In genomic region chr9:52193851-52194250, GRCm38 (mm10) we compare ENCODE assay signal across 28 mouse cellular contexts. TPM values are rescaled to one million over a fixed set of nuclear protein-coding genes. Genes with fewer than 3 reads are reported as not detected.
A peak's percentile ranks its signal among the peaks of the same experiment; 100 is the strongest.
DNase-seq lines count a peak whose midpoint lies in the region; ATAC-seq and TF ChIP-seq lines count a peak whose summit lies in the region.
"Had no signal": no experiment of that assay in that cellular context is flagged by ENCODE, and none has a peak within 500 bp of the region (broad histone marks: within the 10 kb centered on the region; RNA-seq: fewer than 3 reads in every experiment).

No protein-coding gene starts in this region.

- H3K27me3 ChIP-seq in G1E (ENCODE audit: insufficient read depth, low read length): no peaks in the 10 kb centered on the region
- H3K27me3 ChIP-seq in liver, embryonic 11.5 days (replicated peaks; ENCODE audit: control insufficient read depth, insufficient read depth, low read length): no peaks in the 10 kb centered on the region
- no peaks in the 10 kb centered on the region for H3K27me3 ChIP-seq in midbrain, embryonic 13.5 days
- H3K27me3 ChIP-seq: embryonic facial prominence, embryonic 13.5 days; kidney, embryonic 15.5 days; limb, embryonic 13.5 days; midbrain, embryonic 15.5 days; neural tube, embryonic 13.5 days had no signal

- WGBS in liver, embryonic 11.5 days: 75% methylated on average over 5 of the region's 5 CpGs
- 86% methylated on average over 5 of the region's 5 CpGs for WGBS in midbrain, embryonic 13.5 days

- no peaks in the 10 kb centered on the region for H3K9me3 ChIP-seq in G1E (replicated peaks)
- no peaks in the 10 kb centered on the region for H3K9me3 ChIP-seq in liver, embryonic 11.5 days (ENCODE audit: control insufficient read depth, low read length)
- no peaks in the 10 kb centered on the region for H3K9me3 ChIP-seq in midbrain, embryonic 13.5 days
- H3K9me3 ChIP-seq: embryonic facial prominence, embryonic 13.5 days; heart, embryonic 10.5 days; kidney, embryonic 15.5 days; limb, embryonic 13.5 days; midbrain, embryonic 15.5 days; neural tube, embryonic 13.5 days had no signal

- peaks cover 15% of the 10 kb centered on the region for H3K4me1 ChIP-seq in G1E (ENCODE audit: insufficient read depth, low read depth, low read length)
- no peaks in the 10 kb centered on the region for H3K4me1 ChIP-seq in liver, embryonic 11.5 days (replicated peaks; ENCODE audit: control insufficient read depth, insufficient read depth, low read length)
- peaks cover 2% of the 10 kb centered on the region; the same call in 1 of the 2 replicates for H3K4me1 ChIP-seq in midbrain, embryonic 13.5 days (replicated peaks)
- H3K4me1 ChIP-seq: embryonic facial prominence, embryonic 13.5 days; kidney, embryonic 15.5 days; midbrain, embryonic 15.5 days; neural tube, embryonic 13.5 days had no signal

- TF ChIP-seq CTCF in G1E (IDR thresholded peaks at IDR 0.05; ENCODE audit: low read depth, low read length): no peak

- peak; percentile 87 for ATAC-seq in G1E (ENCODE audit: extremely low read depth, insufficient number of reproducible peaks, low FRiP score, poor library complexity, severe bottlenecking)
- peak; percentile 83 for ATAC-seq in liver, embryonic 11.5 days (replicated peaks; ENCODE audit: low FRiP score)
- peak; percentile 84 for ATAC-seq in megakaryocyte progenitor cell, adult 5-6 weeks (replicated peaks; ENCODE audit: poor library complexity)
- ATAC-seq in midbrain, embryonic 13.5 days: no peak
- ATAC-seq: forebrain, embryonic 14.5 days; hindbrain, embryonic 16.5 days; intestine, embryonic 16.5 days; midbrain, embryonic 15.5 days had no signal

- H3K4me2 ChIP-seq in liver, embryonic 11.5 days: no peak overlapping the region
- H3K4me2 ChIP-seq in midbrain, embryonic 13.5 days (replicated peaks): no peak overlapping the region
- H3K4me2 ChIP-seq: embryonic facial prominence, embryonic 13.5 days; kidney, embryonic 15.5 days; limb, embryonic 13.5 days; midbrain, embryonic 15.5 days; neural tube, embryonic 13.5 days had no signal

- H3K9ac ChIP-seq in liver, embryonic 11.5 days (ENCODE audit: low read depth, low read length): no peak overlapping the region
- no peak overlapping the region for H3K9ac ChIP-seq in midbrain, embryonic 13.5 days (replicated peaks)
- H3K9ac ChIP-seq: embryonic facial prominence, embryonic 13.5 days; kidney, embryonic 15.5 days; limb, embryonic 13.5 days; midbrain, embryonic 15.5 days; neural tube, embryonic 13.5 days had no signal

- no peak overlapping the region for H3K27ac ChIP-seq in liver, embryonic 11.5 days (ENCODE audit: low read depth, low read length)
- no peak overlapping the region for H3K27ac ChIP-seq in midbrain, embryonic 13.5 days
- H3K27ac ChIP-seq: embryonic facial prominence, embryonic 13.5 days; gastrocnemius, adult 2 months; heart, embryonic 10.5 days; kidney, embryonic 15.5 days; limb, embryonic 13.5 days; macrophage; midbrain, embryonic 15.5 days; neural tube, embryonic 13.5 days had no signal

- H3K36me3 ChIP-seq in G1E (replicated peaks): no peaks in the 10 kb centered on the region
- H3K36me3 ChIP-seq in liver, embryonic 11.5 days (ENCODE audit: control insufficient read depth, insufficient read depth, low read length): no peaks in the 10 kb centered on the region
- no peaks in the 10 kb centered on the region for H3K36me3 ChIP-seq in midbrain, embryonic 13.5 days
- H3K36me3 ChIP-seq: embryonic facial prominence, embryonic 13.5 days; heart, embryonic 10.5 days; kidney, embryonic 15.5 days; limb, embryonic 13.5 days; midbrain, embryonic 15.5 days; neural tube, embryonic 13.5 days had no signal

- DNase-seq in 416B (ENCODE audit: low read depth): peak; percentile 33
- peak; percentile 53 for DNase-seq in G1E (ENCODE audit: low spot score)
- DNase-seq in liver, embryonic 11.5 days (ENCODE audit: low spot score): no peak
- no peak for DNase-seq in thymus, postnatal 4 days
- no peak for DNase-seq in heart, adult 8-10 months (ENCODE audit: low spot score)
- DNase-seq: adrenal gland, postnatal 25 days; cerebellum, adult 11 months; cerebellum, adult 9-11 months; embryo, embryonic 11 days; gastrocnemius, adult 2 months; kidney, postnatal 4 days; lung, adult 2 months; retina, postnatal 1 day; thymus, postnatal 36 days had no signal

- no peak overlapping the region for H3K4me3 ChIP-seq in G1E (ENCODE audit: low read depth, low read length)
- no peak overlapping the region for H3K4me3 ChIP-seq in liver, embryonic 11.5 days (ENCODE audit: low read depth, low read length)
- H3K4me3 ChIP-seq in midbrain, embryonic 13.5 days (replicated peaks): no peak overlapping the region
- H3K4me3 ChIP-seq: embryonic facial prominence, embryonic 13.5 days; erythroblast, embryonic 14.5 days; gastrocnemius, adult 2 months; heart, embryonic 10.5 days; kidney, embryonic 15.5 days; limb, embryonic 13.5 days; midbrain, embryonic 15.5 days; myocyte; neural tube, embryonic 13.5 days had no signal

RNA-seq across cellular contexts. Expression of gene Zc3h12c, which starts 25.5 kb away (rescaled TPM):
- total RNA-seq in G1E (2014; fragmentation: Nextera tagmentation): 16.7 and 17.5 TPM in 2 replicates
- 20.0 and 22.7 TPM in 2 replicates for total RNA-seq in G1E (2017)
- polyA plus RNA-seq in G1E (2012): 0.42 and 0.63 TPM in 2 replicates
- polyA plus RNA-seq in liver, embryonic 11.5 days (2014; fragmentation: Nextera tagmentation; extraction: Ambion mirVana): 1.6 and 1.7 TPM in 2 replicates
- total RNA-seq in megakaryocyte progenitor cell, adult 5-6 weeks (2015): 4.3 and 4.8 TPM in 2 replicates
- total RNA-seq in megakaryocyte progenitor cell, adult 5-6 weeks (2017): 4.3 and 4.6 TPM in 2 replicates
- polyA plus RNA-seq in midbrain, embryonic 13.5 days (2015; fragmentation: Nextera tagmentation; extraction: Ambion mirVana): 10.8 and 10.9 TPM in 2 replicates
- total RNA-seq in heart, adult 8-10 months (2022): 1 to 10 TPM; 8.2 to 9.2 (median 8.7) TPM
- polyA plus RNA-seq: erythroblast, embryonic 14.5 days had no signal

Comparison
In these comparisons a context has a peak if more than half of its experiments do, and no peak if none do; other contexts are left out.
1. DNase-seq: peak in 416B (single experiment) and G1E (single experiment); none in liver, embryonic 11.5 days (single experiment), thymus, postnatal 4 days (single experiment) and heart, adult 8-10 months (single experiment).